Mouse (Mus musculus): Measurements from ENCODE around the gene Hcn3. TPM values are rescaled to one million over a fixed set of nuclear protein-coding genes. Genes with fewer than 3 reads are reported as not detected.

Gene Hcn3
- total RNA-seq, 1 experiment, result 4.0 TPM

GRCm38 (mm10) chr3:89183959-89184315 is 23.9 kb upstream of the Hcn3 start:
- peaks cover 18% of the 10 kb centered on the region for H3K36me3 ChIP-seq (ENCODE audit: control insufficient read depth, insufficient read depth, low read length, poor library complexity, severe bottlenecking)
- TF ChIP-seq ZNF384 (IDR thresholded peaks at IDR 0.05; ENCODE audit: low read depth, low read length) (no peak), MAFK (IDR thresholded peaks at IDR 0.05; ENCODE audit: insufficient read depth, low read depth, low read length) (no peak), ZC3H11A (IDR thresholded peaks at IDR 0.05; ENCODE audit: borderline replicate concordance, low read depth, low read length) (no peak), HCFC1 (IDR thresholded peaks at IDR 0.05; ENCODE audit: borderline replicate concordance, insufficient read depth, low read length) (no peak)
- H3K4me3 ChIP-seq (ENCODE audit: insufficient read depth in 1 of 2, low read depth in 1 of 2, low read length in 2 of 2, poor library complexity in 1 of 2, severe bottlenecking in 1 of 2), result peak overlapping the region; percentile 72 to 83; a peak in 3 of 4 replicates
- no peaks in the 10 kb centered on the region for H3K9me3 ChIP-seq (ENCODE audit: control insufficient read depth, insufficient read depth, low read depth, low read length)
- H3K9ac ChIP-seq (ENCODE audit: insufficient read depth, low read depth, low read length, poor library complexity, severe bottlenecking), result peak overlapping the region; percentile 79; the same call in 1 of the 2 replicates
- DNase-seq (ENCODE audit: low read depth, low spot score), result no peak
- no peak overlapping the region for H3K27ac ChIP-seq (ENCODE audit: insufficient read depth, low read depth, low read length, poor library complexity, severe bottlenecking)
- peaks cover 5 to 26% of the 10 kb centered on the region in 2 experiments; a peak in 3 of 4 replicates for H3K4me1 ChIP-seq (ENCODE audit: control insufficient read depth in 2 of 2, insufficient read depth in 2 of 2, low read length in 2 of 2, poor library complexity in 1 of 2)
- in situ Hi-C loops (cut with MboI; ENCODE audit: low sequenced_read_pairs in 2 of 2, unreplicated experiment in 2 of 2), result no loop called here

GRCm38 (mm10) chr3:89183058-89183958 is 23.3 kb upstream of the Hcn3 start, which contains the start of gene Fam189b:
Gene Fam189b, plus strand, starts transcription at chr3:89183143.
- Histone ChIP-seq H3K27ac (ENCODE audit: insufficient read depth, low read depth, low read length, poor library complexity, severe bottlenecking) (no peak within 1 kb of the TSS), H3K4me1 (ENCODE audit: control insufficient read depth in 2 of 2, insufficient read depth in 2 of 2, low read length in 2 of 2, poor library complexity in 1 of 2) (peaks cover 6 to 27% of the 10 kb centered on the region in 2 experiments; a peak in 3 of 4 replicates), H3K9ac (ENCODE audit: insufficient read depth, low read depth, low read length, poor library complexity, severe bottlenecking) (peak within 1 kb of the TSS; percentile 79), H3K36me3 (ENCODE audit: control insufficient read depth, insufficient read depth, low read length, poor library complexity, severe bottlenecking) (peaks cover 19% of the 10 kb centered on the region), H3K9me3 (ENCODE audit: control insufficient read depth, insufficient read depth, low read depth, low read length) (no peaks in the 10 kb centered on the region), H3K4me3 (ENCODE audit: insufficient read depth in 1 of 2, low read depth in 1 of 2, low read length in 2 of 2, poor library complexity in 1 of 2, severe bottlenecking in 1 of 2) (peak within 1 kb of the TSS; percentile 72 to 83)
- peak; percentile 77 for DNase-seq (ENCODE audit: low read depth, low spot score)
- in situ Hi-C loops (cut with MboI; ENCODE audit: low sequenced_read_pairs in 2 of 2, unreplicated experiment in 2 of 2), result no loop called here
- no peak for TF ChIP-seq MAFK (IDR thresholded peaks at IDR 0.05; ENCODE audit: insufficient read depth, low read depth, low read length)
- TF ChIP-seq CHD2 (IDR thresholded peaks at IDR 0.05; ENCODE audit: low read depth, low read length), result no peak
- TF ChIP-seq HCFC1 (IDR thresholded peaks at IDR 0.05; ENCODE audit: borderline replicate concordance, insufficient read depth, low read length), result peak; percentile 89
- TF ChIP-seq ZNF384 (IDR thresholded peaks at IDR 0.05; ENCODE audit: low read depth, low read length), result no peak
- TF ChIP-seq ZC3H11A (IDR thresholded peaks at IDR 0.05; ENCODE audit: borderline replicate concordance, low read depth, low read length), result no peak

GRCm38 (mm10) chr3:89182531-89183057 is 22.6 kb upstream of the Hcn3 start:
- Histone ChIP-seq H3K36me3 (ENCODE audit: control insufficient read depth, insufficient read depth, low read length, poor library complexity, severe bottlenecking) (peaks cover 19% of the 10 kb centered on the region), H3K9me3 (ENCODE audit: control insufficient read depth, insufficient read depth, low read depth, low read length) (no peaks in the 10 kb centered on the region), H3K9ac (ENCODE audit: insufficient read depth, low read depth, low read length, poor library complexity, severe bottlenecking) (no peak overlapping the region), H3K4me3 (ENCODE audit: insufficient read depth in 1 of 2, low read depth in 1 of 2, low read length in 2 of 2, poor library complexity in 1 of 2, severe bottlenecking in 1 of 2) (peak overlapping the region in 1 of 2 experiments; percentile 83; a peak in 1 of 4 replicates), H3K4me1 (ENCODE audit: control insufficient read depth in 2 of 2, insufficient read depth in 2 of 2, low read length in 2 of 2, poor library complexity in 1 of 2) (peaks cover 6 to 22% of the 10 kb centered on the region in 2 experiments; a peak in 3 of 4 replicates), H3K27ac (ENCODE audit: insufficient read depth, low read depth, low read length, poor library complexity, severe bottlenecking) (no peak overlapping the region)
- TF ChIP-seq HCFC1 (IDR thresholded peaks at IDR 0.05; ENCODE audit: borderline replicate concordance, insufficient read depth, low read length) (no peak), ZC3H11A (IDR thresholded peaks at IDR 0.05; ENCODE audit: borderline replicate concordance, low read depth, low read length) (no peak), ZNF384 (IDR thresholded peaks at IDR 0.05; ENCODE audit: low read depth, low read length) (no peak), MAFK (IDR thresholded peaks at IDR 0.05; ENCODE audit: insufficient read depth, low read depth, low read length) (no peak), CHD2 (IDR thresholded peaks at IDR 0.05; ENCODE audit: low read depth, low read length) (no peak)
- no peak for DNase-seq (ENCODE audit: low read depth, low spot score)
- in situ Hi-C loops (cut with MboI; ENCODE audit: low sequenced_read_pairs in 2 of 2, unreplicated experiment in 2 of 2), result no loop called here

- H3K9ac ChIP-seq (ENCODE audit: insufficient read depth, low read depth, low read length, poor library complexity, severe bottlenecking), result peak overlapping the region; percentile 35; the same call in 1 of the 2 replicates
- H3K9me3 ChIP-seq (ENCODE audit: control insufficient read depth, insufficient read depth, low read depth, low read length), result no peaks in the 10 kb centered on the region
- no peak overlapping the region for H3K27ac ChIP-seq (ENCODE audit: insufficient read depth, low read depth, low read length, poor library complexity, severe bottlenecking)
- TF ChIP-seq ZNF384 (IDR thresholded peaks at IDR 0.05; ENCODE audit: low read depth, low read length) (no peak), ZC3H11A (IDR thresholded peaks at IDR 0.05; ENCODE audit: borderline replicate concordance, low read depth, low read length) (no peak), HCFC1 (IDR thresholded peaks at IDR 0.05; ENCODE audit: borderline replicate concordance, insufficient read depth, low read length) (no peak), MAFK (IDR thresholded peaks at IDR 0.05; ENCODE audit: insufficient read depth, low read depth, low read length) (no peak), CHD2 (IDR thresholded peaks at IDR 0.05; ENCODE audit: low read depth, low read length) (no peak)
- peaks cover 19% of the 10 kb centered on the region for H3K36me3 ChIP-seq (ENCODE audit: control insufficient read depth, insufficient read depth, low read length, poor library complexity, severe bottlenecking)
- no peak for DNase-seq (ENCODE audit: low read depth, low spot score)
- in situ Hi-C loops (cut with MboI; ENCODE audit: low sequenced_read_pairs in 2 of 2, unreplicated experiment in 2 of 2), result no loop called here
- peaks cover 6 to 16% of the 10 kb centered on the region in 2 experiments; a peak in 3 of 4 replicates for H3K4me1 ChIP-seq (ENCODE audit: control insufficient read depth in 2 of 2, insufficient read depth in 2 of 2, low read length in 2 of 2, poor library complexity in 1 of 2)
- H3K4me3 ChIP-seq (ENCODE audit: insufficient read depth in 1 of 2, low read depth in 1 of 2, low read length in 2 of 2, poor library complexity in 1 of 2, severe bottlenecking in 1 of 2), result peak overlapping the region; percentile 35 to 45; a peak in 3 of 4 replicates
Measured at GRCm38 (mm10) chr3:89181749-89182500, 21.9 kb upstream of the Hcn3 start.
